17 mouse cellular contexts compared by ENCODE assay signal in genomic region chr10:90814412-90814811, GRCm38 (mm10).
A peak's percentile ranks its signal among the peaks of the same experiment; 100 is the strongest.
DNase-seq lines count a peak whose midpoint lies in the region; ATAC-seq and TF ChIP-seq lines count a peak whose summit lies in the region.
"Had no signal": no experiment of that assay in that cellular context is flagged by ENCODE, and none has a peak within 500 bp of the region (broad histone marks: within the 10 kb centered on the region; RNA-seq: fewer than 3 reads in every experiment).

No protein-coding gene starts in this region.

- H3K27me3 ChIP-seq in hindbrain, embryonic 15.5 days: no peaks in the 10 kb centered on the region
- H3K27me3 ChIP-seq: liver, embryonic 13.5 days; lung, embryonic 15.5 days; neural tube, embryonic 13.5 days had no signal

- no peaks in the 10 kb centered on the region for H3K9me3 ChIP-seq in hindbrain, embryonic 15.5 days
- H3K9me3 ChIP-seq: heart, embryonic 10.5 days; liver, embryonic 13.5 days; lung, embryonic 15.5 days; neural tube, embryonic 13.5 days had no signal

- 36% methylated on average over 6 of the region's 6 CpGs for WGBS in hindbrain, embryonic 15.5 days

- peak; percentile 80 for DNase-seq in left cerebral cortex, postnatal 4 days
- DNase-seq in left cerebral cortex, postnatal 10 days (ENCODE audit: extremely low spot score in 1 of 2, low spot score in 2 of 2): no peak
- peak; percentile 91 for DNase-seq in cerebellum, adult 11-12 months
- DNase-seq in cerebellum, postnatal 14 days: peak; percentile 86 to 92
- DNase-seq in gastrocnemius, adult 2 months: no peak
- no peak for DNase-seq in gastrocnemius, postnatal 4 days (ENCODE audit: low spot score in 2 of 2)
- DNase-seq: gastrocnemius, postnatal 36 days; heart, postnatal 10 days; kidney, postnatal 4 days; layer of hippocampus, postnatal 36 days; liver, embryonic 13.5 days; thymus, postnatal 25 days had no signal

- TF ChIP-seq CTCF in gastrocnemius, adult 2 months (IDR thresholded peaks at IDR 0.05): no peak

- intact Hi-C loops in left cerebral cortex, postnatal 4 days (cut with DNase I): no loop called here
- intact Hi-C loops in left cerebral cortex, postnatal 10 days (cut with DNase I): no loop called here
- intact Hi-C loops in gastrocnemius, adult 2 months (cut with DNase I): no loop called here

- H3K4me2 ChIP-seq in hindbrain, embryonic 15.5 days: no peak overlapping the region
- H3K4me2 ChIP-seq: liver, embryonic 13.5 days; lung, embryonic 15.5 days; neural tube, embryonic 13.5 days had no signal

- no peak overlapping the region for H3K9ac ChIP-seq in hindbrain, embryonic 15.5 days
- H3K9ac ChIP-seq: liver, embryonic 13.5 days; lung, embryonic 15.5 days; neural tube, embryonic 13.5 days had no signal

- H3K27ac ChIP-seq in hindbrain, embryonic 15.5 days (replicated peaks): peak overlapping the region; percentile 40; the same call in 1 of the 2 replicates
- H3K27ac ChIP-seq in gastrocnemius, adult 2 months: no peak overlapping the region
- H3K27ac ChIP-seq: heart, embryonic 10.5 days; liver, embryonic 13.5 days; lung, embryonic 15.5 days; neural tube, embryonic 13.5 days had no signal

- no peak overlapping the region for H3K4me3 ChIP-seq in hindbrain, embryonic 15.5 days
- H3K4me3 ChIP-seq in gastrocnemius, adult 2 months: no peak overlapping the region
- H3K4me3 ChIP-seq: heart, embryonic 10.5 days; liver, embryonic 13.5 days; lung, embryonic 15.5 days; neural tube, embryonic 13.5 days had no signal

- H3K36me3 ChIP-seq in hindbrain, embryonic 15.5 days: no peaks in the 10 kb centered on the region
- H3K36me3 ChIP-seq: heart, embryonic 10.5 days; liver, embryonic 13.5 days; lung, embryonic 15.5 days; neural tube, embryonic 13.5 days had no signal

- peaks cover 41% of the 10 kb centered on the region for H3K4me1 ChIP-seq in hindbrain, embryonic 15.5 days (replicated peaks)
- H3K4me1 ChIP-seq: heart, embryonic 10.5 days; liver, embryonic 13.5 days; lung, embryonic 15.5 days had no signal

- ATAC-seq in hindbrain, embryonic 15.5 days (ENCODE audit: low FRiP score, low read depth): peak; percentile 76
- ATAC-seq in megakaryocyte, adult 5-6 weeks (ENCODE audit: poor library complexity, severe bottlenecking): no peak

Comparison
In these comparisons a context has a peak if more than half of its experiments do, and no peak if none do; other contexts are left out.
1. DNase-seq: peak in left cerebral cortex, postnatal 4 days (single experiment), cerebellum, adult 11-12 months (single experiment) and cerebellum, postnatal 14 days (2 of 2); none in left cerebral cortex, postnatal 10 days (0 of 2), gastrocnemius, adult 2 months (single experiment) and gastrocnemius, postnatal 4 days (0 of 2).